Mouse (Mus musculus) hindbrain, embryonic 13.5 days (tissue): ENCODE results near the gene Plekhg1. TPM values are rescaled to one million over a fixed set of nuclear protein-coding genes. Genes with fewer than 3 reads are reported as not detected.

Experiments
- ATAC-seq: fragments of 200-750 bp; cut with Nextera tagmentation; 2 replicates; pipeline ENCODE4 v1.8.0; 2017; ENCODE audit warnings: moderate TSS enrichment; ENCODE audit not compliant: low FRiP score
- H3K27ac ChIP-seq: fragments of 300-500 bp; sonication (generic); 2 replicates; pipeline ENCODE4 v1.5.1; 2015; ENCODE audit warnings: inconsistent platforms, mild to moderate bottlenecking, moderate library complexity
- H3K27me3 ChIP-seq: fragments of 300-500 bp; sonication (generic); 2 replicates; pipeline ENCODE4 v1.6.1; 2015; ENCODE audit warnings: mild to moderate bottlenecking, inconsistent platforms
- H3K36me3 ChIP-seq: fragments of 300-500 bp; sonication (generic); 2 replicates; pipeline ENCODE4 v1.6.1; 2015; ENCODE audit warnings: mild to moderate bottlenecking, inconsistent platforms
- H3K4me1 ChIP-seq: fragments of 300-500 bp; sonication (generic); replicated peaks from 2 replicates; pipeline ENCODE4 v1.6.1; 2015; ENCODE audit warnings: inconsistent platforms
- H3K4me2 ChIP-seq: fragments of 300-500 bp; sonication (generic); 2 replicates; pipeline ENCODE4 v1.6.1; 2015; ENCODE audit warnings: inconsistent platforms, mild to moderate bottlenecking, moderate library complexity
- H3K4me3 ChIP-seq: fragments of 300-500 bp; sonication (generic); 2 replicates; pipeline ENCODE4 v1.5.1; 2015; ENCODE audit warnings: mild to moderate bottlenecking, inconsistent platforms
- H3K9ac ChIP-seq: fragments of 300-500 bp; sonication (generic); 2 replicates; pipeline ENCODE4 v1.6.1; 2015; ENCODE audit warnings: mild to moderate bottlenecking, inconsistent platforms
- H3K9me3 ChIP-seq: fragments of 300-500 bp; sonication (generic); 2 replicates; pipeline ENCODE4 v1.6.1; 2016; ENCODE audit warnings: inconsistent platforms
- WGBS: fragments of 180-500 bp; shearing (Covaris S2); methylation state at CpG from one replicate; pipeline ENCODE4 v1.1.7; 2015; 5-methylcytosine and 5-hydroxymethylcytosine counted together
- polyA plus RNA-seq: library from polyadenylated mRNA; unstranded; fragments of >200 nt; fragmentation: Nextera tagmentation; extraction: Ambion mirVana; gene quantifications from 2 replicates; pipeline ENCODE4 v1.2.1, GENCODE M21; 2015

The Plekhg1 gene
- polyA plus RNA-seq, 1 experiment from 2014 or later, result 7.4 TPM

- H3K9me3 ChIP-seq, result no peaks in the 10 kb centered on the region
- no peak overlapping the region for H3K27ac ChIP-seq
- no peak for ATAC-seq
- H3K4me3 ChIP-seq, result no peak overlapping the region
- WGBS, result 82% methylated on average over 10 of the region's 10 CpGs
- no peak overlapping the region for H3K9ac ChIP-seq
- H3K27me3 ChIP-seq, result no peaks in the 10 kb centered on the region
- no peak overlapping the region for H3K4me2 ChIP-seq
- 0 out of 2 replicates have a peak, but pooled peaks cover 4% of the 10 kb centered on the region for H3K4me1 ChIP-seq
- H3K36me3 ChIP-seq, result no peaks in the 10 kb centered on the region
Observed at GRCm38 (mm10) chr10:3835616-3836015, 95.5 kb downstream of the Plekhg1 start.

GRCm38 (mm10) chr10:3839748-3840432 is 99.7 kb downstream of the Plekhg1 start:
- WGBS, result 71% methylated on average over 6 of the region's 6 CpGs
- no peaks in the 10 kb centered on the region for H3K9me3 ChIP-seq
- H3K27ac ChIP-seq, result no peak overlapping the region
- H3K4me3 ChIP-seq, result no peak overlapping the region
- no peaks in the 10 kb centered on the region for H3K36me3 ChIP-seq
- H3K4me1 ChIP-seq, result no peaks in the 10 kb centered on the region
- H3K27me3 ChIP-seq, result no peaks in the 10 kb centered on the region
- H3K4me2 ChIP-seq, result no peak overlapping the region
- H3K9ac ChIP-seq, result no peak overlapping the region
- no peak for ATAC-seq

- Histone ChIP-seq H3K36me3 (no peaks in the 10 kb centered on the region), H3K4me1 (no peaks in the 10 kb centered on the region), H3K9ac (no peak overlapping the region), H3K9me3 (no peaks in the 10 kb centered on the region), H3K27ac (no peak overlapping the region), H3K27me3 (no peaks in the 10 kb centered on the region), H3K4me2 (no peak overlapping the region), H3K4me3 (no peak overlapping the region)
- WGBS, result 75% methylated on average over 5 of the region's 5 CpGs
- ATAC-seq, result no peak
Observed at GRCm38 (mm10) chr10:3844430-3844829, 104.3 kb downstream of the Plekhg1 start.

- WGBS, result 57% methylated on average over 2 of the region's 2 CpGs
- ATAC-seq, result no peak
- H3K9me3 ChIP-seq, result no peaks in the 10 kb centered on the region
Observed at GRCm38 (mm10) chr10:3847021-3847420, 106.9 kb downstream of the Plekhg1 start.

GRCm38 (mm10) chr10:3851461-3851860 is 111.3 kb downstream of the Plekhg1 start:
- Histone ChIP-seq H3K4me2 (no peak overlapping the region), H3K27ac (no peak overlapping the region), H3K4me1 (no peaks in the 10 kb centered on the region), H3K4me3 (no peak overlapping the region), H3K27me3 (no peaks in the 10 kb centered on the region), H3K9me3 (no peaks in the 10 kb centered on the region), H3K36me3 (no peaks in the 10 kb centered on the region), H3K9ac (no peak overlapping the region)
- WGBS, result 33% methylated on average over 2 of the region's 2 CpGs
- no peak for ATAC-seq

More at GRCm38 (mm10) chr10:3847021-3847420, 106.9 kb downstream of the Plekhg1 start:
- Histone ChIP-seq H3K4me1 (no peaks in the 10 kb centered on the region), H3K27ac (no peak overlapping the region), H3K4me3 (no peak overlapping the region), H3K9ac (no peak overlapping the region), H3K4me2 (no peak overlapping the region), H3K27me3 (no peaks in the 10 kb centered on the region), H3K36me3 (no peaks in the 10 kb centered on the region)

- Histone ChIP-seq H3K4me1 (peaks cover 4% of the 10 kb centered on the region; the same call in 1 of the 2 replicates), H3K36me3 (no peaks in the 10 kb centered on the region), H3K27me3 (no peaks in the 10 kb centered on the region), H3K9me3 (no peaks in the 10 kb centered on the region), H3K9ac (no peak overlapping the region), H3K27ac (no peak overlapping the region), H3K4me2 (no peak overlapping the region), H3K4me3 (no peak overlapping the region)
- ATAC-seq, result no peak
- WGBS, result 90% methylated on average over 3 of the region's 3 CpGs
Observed at GRCm38 (mm10) chr10:3852733-3853132, 112.6 kb downstream of the Plekhg1 start.

- WGBS, result 13% methylated on average over 5 of the region's 5 CpGs
- Histone ChIP-seq H3K9me3 (no peaks in the 10 kb centered on the region), H3K36me3 (no peaks in the 10 kb centered on the region), H3K27me3 (no peaks in the 10 kb centered on the region), H3K9ac (no peak overlapping the region), H3K27ac (no peak overlapping the region), H3K4me1 (peaks cover 26% of the 10 kb centered on the region), H3K4me3 (no peak overlapping the region), H3K4me2 (no peak overlapping the region)
- ATAC-seq, result no peak
Observed at GRCm38 (mm10) chr10:3857912-3858311, 117.7 kb downstream of the Plekhg1 start.

GRCm38 (mm10) chr10:3858437-3858836 is 118.3 kb downstream of the Plekhg1 start:
- 27% methylated on average over 4 of the region's 4 CpGs for WGBS
- no peaks in the 10 kb centered on the region for H3K36me3 ChIP-seq
- H3K9me3 ChIP-seq, result no peaks in the 10 kb centered on the region
- peak; percentile 71; the same call in 1 of the 2 replicates for ATAC-seq
- no peak overlapping the region for H3K4me3 ChIP-seq
- peaks cover 30% of the 10 kb centered on the region for H3K4me1 ChIP-seq
- H3K4me2 ChIP-seq, result no peak overlapping the region
- no peak overlapping the region for H3K27ac ChIP-seq
- H3K27me3 ChIP-seq, result no peaks in the 10 kb centered on the region
- no peak overlapping the region for H3K9ac ChIP-seq

GRCm38 (mm10) chr10:3858961-3859714 is 119.0 kb downstream of the Plekhg1 start:
- H3K9ac ChIP-seq, result no peak overlapping the region
- H3K27me3 ChIP-seq, result no peaks in the 10 kb centered on the region
- no peak overlapping the region for H3K27ac ChIP-seq
- no peaks in the 10 kb centered on the region for H3K9me3 ChIP-seq
- peaks cover 37% of the 10 kb centered on the region for H3K4me1 ChIP-seq
- ATAC-seq, result no peak
- WGBS, result 27% methylated on average over 11 of the region's 11 CpGs
- no peak overlapping the region for H3K4me2 ChIP-seq
- H3K36me3 ChIP-seq, result no peaks in the 10 kb centered on the region
- H3K4me3 ChIP-seq, result no peak overlapping the region

- Histone ChIP-seq H3K4me1 (peaks cover 26% of the 10 kb centered on the region), H3K9me3 (no peaks in the 10 kb centered on the region), H3K4me2 (peak overlapping the region; percentile 50), H3K36me3 (no peaks in the 10 kb centered on the region), H3K27ac (peak overlapping the region; percentile 45), H3K27me3 (no peaks in the 10 kb centered on the region), H3K4me3 (peak overlapping the region; percentile 24), H3K9ac (peak overlapping the region; percentile 36; the same call in 1 of the 2 replicates)
- 5% methylated on average over 12 of the region's 12 CpGs for WGBS
- ATAC-seq, result peak; percentile 75
Observed at GRCm38 (mm10) chr10:3863411-3864195, 123.4 kb downstream of the Plekhg1 start.

- peak; percentile 67; the same call in 1 of the 2 replicates for ATAC-seq
- Histone ChIP-seq H3K9me3 (no peaks in the 10 kb centered on the region), H3K27me3 (no peaks in the 10 kb centered on the region), H3K36me3 (no peaks in the 10 kb centered on the region), H3K27ac (peak overlapping the region; percentile 45), H3K4me3 (peak overlapping the region; percentile 24), H3K9ac (peak overlapping the region; percentile 36; the same call in 1 of the 2 replicates), H3K4me2 (peak overlapping the region; percentile 50), H3K4me1 (peaks cover 20% of the 10 kb centered on the region)
- 20% methylated on average over 6 of the region's 6 CpGs for WGBS
Observed at GRCm38 (mm10) chr10:3864196-3864540, 124.0 kb downstream of the Plekhg1 start.

- H3K4me1 ChIP-seq, result peaks cover 13% of the 10 kb centered on the region
- H3K36me3 ChIP-seq, result no peaks in the 10 kb centered on the region
- H3K27me3 ChIP-seq, result no peaks in the 10 kb centered on the region
- H3K4me3 ChIP-seq, result no peak overlapping the region
- H3K9ac ChIP-seq, result no peak overlapping the region
- no peak for ATAC-seq
- no peak overlapping the region for H3K4me2 ChIP-seq
- no peak overlapping the region for H3K27ac ChIP-seq
- H3K9me3 ChIP-seq, result no peaks in the 10 kb centered on the region
Observed at GRCm38 (mm10) chr10:3867298-3867697, 127.1 kb downstream of the Plekhg1 start.
